Mouse (Mus musculus) thymus, adult 2 months (tissue): ENCODE results near the gene Itih5. TPM values are rescaled to one million over a fixed set of nuclear protein-coding genes. Genes with fewer than 3 reads are reported as not detected.

ENCODE experiments used
- DNase-seq: peaks from one replicate; pipeline ENCODE4 v3.0.0; 2021
- H3K27ac ChIP-seq: fragments of 200-500 bp; 2 replicates; pipeline ENCODE4 v1.5.1; 2012; ENCODE audit warnings: low read length, control low read depth; ENCODE audit not compliant: control insufficient read depth, insufficient read depth
- H3K27me3 ChIP-seq: fragments of 200-500 bp; 2 replicates; pipeline ENCODE4 v1.6.1; 2012; ENCODE audit warnings: mild to moderate bottlenecking, low read length, moderate library complexity, mixed read lengths; ENCODE audit not compliant: control insufficient read depth, insufficient read depth
- H3K36me3 ChIP-seq: fragments of 200-500 bp; 2 replicates; pipeline ENCODE4 v1.6.1; 2012; ENCODE audit warnings: mild to moderate bottlenecking, low read length, moderate library complexity; ENCODE audit not compliant: control insufficient read depth, insufficient read depth
- H3K4me1 ChIP-seq: fragments of 200-500 bp; replicated peaks from 2 replicates; pipeline ENCODE4 v1.6.1; 2012; ENCODE audit warnings: low read length; ENCODE audit not compliant: control insufficient read depth, insufficient read depth
- H3K4me3 ChIP-seq: fragments of 200-500 bp; 2 replicates; pipeline ENCODE4 v1.5.1; 2012; ENCODE audit warnings: mild to moderate bottlenecking, low read length, control low read depth, moderate library complexity; ENCODE audit not compliant: control insufficient read depth, insufficient read depth
- CTCF ChIP-seq: fragments of 200-500 bp; IDR thresholded peaks from 2 replicates; pipeline ENCODE4 v1.5.1; 2012; ENCODE audit warnings: mild to moderate bottlenecking, control low read depth, low read length, moderate library complexity, borderline replicate concordance; ENCODE audit not compliant: control insufficient read depth, poor library complexity, insufficient read depth; ENCODE audit errors: extremely low read depth
- POLR2A ChIP-seq: fragments of 200-500 bp; IDR thresholded peaks from 2 replicates; pipeline ENCODE4 v1.6.1; 2012; ENCODE audit warnings: mild to moderate bottlenecking, low read length, control low read depth, moderate library complexity; ENCODE audit not compliant: control insufficient read depth, poor library complexity, insufficient read depth; ENCODE audit errors: extremely low read depth
- WGBS: fragments of 180-500 bp; shearing (Covaris S2); methylation state at CpG from one replicate; pipeline ENCODE4 v1.1.7; 2018; 5-methylcytosine and 5-hydroxymethylcytosine counted together
- polyA plus RNA-seq: library from polyadenylated mRNA; depleted of rRNA; stranded (reverse); fragments of >200 nt; gene quantifications from 2 replicates; pipeline ENCODE4 v1.2.3, GENCODE M21; 2012

Itih5 gene
- polyA plus RNA-seq, 1 experiment = 4.4 TPM

DNA sequence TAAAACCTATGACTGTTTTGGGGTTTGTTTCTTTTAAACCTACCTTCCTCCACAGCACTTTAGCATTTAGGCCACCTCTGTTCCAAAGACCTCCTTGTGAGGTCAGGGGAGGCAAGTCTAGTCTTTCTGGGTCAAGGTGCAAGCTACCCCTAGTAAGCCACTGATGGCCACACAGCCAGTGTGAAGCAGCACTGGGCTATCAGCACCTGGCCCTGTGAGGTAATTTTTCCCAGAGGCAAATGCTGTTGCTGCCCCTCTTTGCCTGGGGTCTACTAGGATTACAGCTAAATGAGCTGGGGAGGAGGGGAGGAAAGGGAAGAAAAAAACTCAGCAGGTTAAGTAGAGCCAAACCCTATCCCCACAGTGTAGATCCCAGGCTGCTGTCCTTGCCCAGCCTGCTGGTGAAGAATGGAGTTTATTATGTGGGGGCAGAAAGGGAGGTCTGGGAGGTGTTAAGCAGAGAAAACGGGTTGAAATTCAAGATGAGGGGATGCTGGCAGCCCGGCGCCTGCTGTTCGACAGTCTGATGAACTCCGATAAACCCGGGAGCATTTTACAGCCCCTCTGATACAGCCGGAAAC, 110.6 kb downstream of the Itih5 start:
- no peak overlapping the region for H3K27ac ChIP-seq
- no peaks in the 10 kb centered on the region for H3K4me1 ChIP-seq
- no peak overlapping the region for H3K4me3 ChIP-seq
- no peak for TF ChIP-seq CTCF
- no peaks in the 10 kb centered on the region for H3K27me3 ChIP-seq
- H3K36me3 ChIP-seq = no peaks in the 10 kb centered on the region
- DNase-seq = no peak
- WGBS = 84% methylated on average over 7 of the region's 7 CpGs

DNA sequence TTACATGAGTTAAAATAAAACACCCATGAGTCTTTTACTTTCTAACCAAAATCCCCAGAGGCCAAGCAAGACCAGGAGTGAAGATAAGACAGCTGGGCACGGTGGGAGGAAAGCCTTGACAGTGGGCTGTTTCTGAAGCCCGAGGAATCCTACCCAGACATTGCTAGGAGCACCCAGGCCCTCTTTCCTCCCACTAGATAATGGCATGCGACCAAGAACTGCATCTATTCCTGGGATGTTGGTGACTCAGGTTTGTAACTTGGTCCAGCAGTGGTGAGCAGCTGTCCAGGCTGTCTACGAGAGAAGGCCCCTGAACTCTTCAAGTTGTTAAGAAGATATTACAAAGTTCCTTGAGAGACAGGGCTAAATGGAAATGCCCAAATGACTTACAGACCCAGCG, 112.5 kb downstream of the Itih5 start:
- 86% methylated on average over 5 of the region's 5 CpGs for WGBS
- no peaks in the 10 kb centered on the region for H3K27me3 ChIP-seq
- no peak overlapping the region for H3K4me3 ChIP-seq
- H3K4me1 ChIP-seq = no peaks in the 10 kb centered on the region
- no peak for TF ChIP-seq POLR2A
- no peak for TF ChIP-seq CTCF
- H3K36me3 ChIP-seq = no peaks in the 10 kb centered on the region
- DNase-seq = no peak
- no peak overlapping the region for H3K27ac ChIP-seq

DNA sequence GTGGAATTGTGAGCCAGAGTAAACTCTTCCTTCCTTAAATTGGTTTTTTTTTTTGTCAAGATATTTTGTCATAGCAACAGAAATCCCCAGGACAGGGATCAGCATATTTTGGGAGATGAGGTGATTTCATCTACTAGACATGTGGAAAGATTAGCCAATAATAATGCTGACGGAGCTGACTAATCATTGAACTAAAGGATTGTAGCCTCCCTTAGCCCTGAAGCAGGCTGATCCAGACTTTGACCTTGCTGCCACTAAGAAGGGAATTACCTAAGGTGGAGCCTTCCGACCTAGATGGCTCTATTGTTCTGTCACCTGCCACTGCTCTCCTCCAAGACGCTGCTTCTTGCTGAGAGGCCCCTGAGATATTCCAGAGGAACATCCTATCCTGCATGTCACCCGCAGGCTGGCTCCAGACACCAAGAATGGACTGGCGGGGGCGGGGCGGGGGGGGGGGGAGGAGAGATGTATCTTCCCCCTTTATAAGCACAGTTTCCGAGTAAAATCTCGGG, 119.3 kb downstream of the Itih5 start:
- TF ChIP-seq CTCF (no peak), POLR2A (no peak)
- no peak overlapping the region for H3K4me3 ChIP-seq
- H3K36me3 ChIP-seq = no peaks in the 10 kb centered on the region
- peaks cover 3% of the 10 kb centered on the region for H3K4me1 ChIP-seq
- 89% methylated on average over 8 of the region's 9 CpGs for WGBS
- H3K27me3 ChIP-seq = no peaks in the 10 kb centered on the region
- H3K27ac ChIP-seq = no peak overlapping the region
- no peak for DNase-seq

DNA sequence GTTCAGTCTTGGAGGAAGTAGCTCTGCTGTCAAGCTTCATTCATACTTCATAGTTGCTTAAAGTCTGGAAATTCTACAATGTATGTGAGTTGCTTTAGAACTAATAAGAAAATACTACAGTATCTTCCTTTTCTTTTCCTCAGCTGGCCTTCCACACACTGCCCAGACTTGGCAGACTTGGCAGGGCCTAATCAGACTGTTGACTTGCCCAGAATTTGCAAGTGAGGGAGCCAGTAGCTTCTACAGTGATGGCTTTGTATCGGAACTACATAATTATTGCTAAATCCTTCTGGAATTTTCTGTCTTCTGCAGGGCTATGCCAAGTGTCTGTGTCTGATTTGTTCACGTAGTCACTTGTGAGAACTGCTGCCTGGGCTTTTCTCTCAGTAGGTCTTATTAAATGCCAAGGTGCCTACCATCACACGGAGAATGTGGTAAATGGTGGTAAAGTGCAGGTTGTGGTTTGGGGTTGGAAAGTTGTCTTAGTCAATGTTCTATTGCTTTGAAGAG, 120.2 kb downstream of the Itih5 start:
- TF ChIP-seq CTCF (no peak), POLR2A (no peak)
- 66% methylated on average over 3 of the region's 3 CpGs for WGBS
- H3K4me1 ChIP-seq = peaks cover 3% of the 10 kb centered on the region
- H3K4me3 ChIP-seq = no peak overlapping the region
- no peak for DNase-seq
- no peaks in the 10 kb centered on the region for H3K36me3 ChIP-seq
- no peaks in the 10 kb centered on the region for H3K27me3 ChIP-seq
- H3K27ac ChIP-seq = no peak overlapping the region

DNA sequence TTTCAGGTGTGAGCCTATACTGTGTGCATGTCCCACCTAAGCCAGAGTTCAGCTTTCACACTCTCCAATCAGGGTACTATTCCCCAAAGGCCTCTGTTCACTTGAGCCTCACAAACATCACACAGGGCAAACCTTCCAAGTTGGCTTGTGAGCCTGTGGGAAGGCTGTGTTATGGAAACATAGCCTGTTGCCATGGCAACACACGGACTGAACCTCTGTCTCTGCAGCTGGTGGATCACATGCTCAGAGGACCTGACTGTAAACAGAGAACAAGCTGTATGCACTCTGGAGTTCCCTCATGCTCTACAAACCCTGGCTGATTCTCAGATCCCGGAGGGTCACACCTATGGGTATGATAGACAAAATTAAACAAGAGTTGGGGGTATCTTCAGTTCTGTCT, 122.8 kb downstream of the Itih5 start:
- TF ChIP-seq CTCF (no peak), POLR2A (no peak)
- Histone ChIP-seq H3K4me3 (no peak overlapping the region), H3K27ac (no peak overlapping the region), H3K36me3 (no peaks in the 10 kb centered on the region), H3K27me3 (no peaks in the 10 kb centered on the region), H3K4me1 (peaks cover 3% of the 10 kb centered on the region)
- no peak for DNase-seq
- 53% methylated on average over 2 of the region's 2 CpGs for WGBS

GRCm38 (mm10) chr2:10283686-10284085, 130.3 kb downstream of the Itih5 start:
- H3K4me1 ChIP-seq = 0 out of 2 replicates have a peak, but pooled peaks cover 2% of the 10 kb centered on the region
- H3K27ac ChIP-seq = no peak overlapping the region
- no peaks in the 10 kb centered on the region for H3K36me3 ChIP-seq
- H3K4me3 ChIP-seq = no peak overlapping the region
- H3K27me3 ChIP-seq = no peaks in the 10 kb centered on the region
- 87% methylated on average over 5 of the region's 5 CpGs for WGBS
- TF ChIP-seq POLR2A = no peak
- no peak for TF ChIP-seq CTCF
- no peak for DNase-seq
